Mouse (Mus musculus): Measurements from ENCODE around the gene Sh2d2a.
"Not testable (repeated sequence)": the region's sequence is repeated elsewhere in the genome, so short reads cannot be mapped to it uniquely, and the experiment has no call there.

Gene Sh2d2a

DNA sequence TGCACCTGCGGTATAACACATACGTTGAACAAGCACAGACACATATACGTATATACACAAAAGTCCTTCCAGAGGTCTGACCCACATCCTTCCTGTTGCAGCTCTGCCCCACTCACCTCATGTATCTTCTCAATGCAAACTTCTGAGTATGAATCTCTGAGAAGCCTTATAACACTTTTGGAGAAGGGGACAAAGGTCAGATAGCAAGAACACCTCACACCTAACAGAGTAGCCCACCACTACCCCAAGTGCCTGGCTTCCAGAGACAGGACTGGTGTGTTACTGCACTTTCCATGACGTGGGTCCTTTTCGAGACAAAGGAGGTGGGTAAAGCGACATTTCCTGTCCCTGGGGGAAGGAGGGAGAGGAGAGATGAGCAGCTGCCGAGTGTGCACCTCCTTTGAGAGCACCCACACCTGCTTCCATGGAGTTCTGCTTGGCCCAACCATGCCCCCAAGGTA lies at the start of gene Sh2d2a:
Gene Sh2d2a (plus strand): TSS at position 106 of the 461 bp plus-strand sequence.
- DNase-seq = no peak

DNA sequence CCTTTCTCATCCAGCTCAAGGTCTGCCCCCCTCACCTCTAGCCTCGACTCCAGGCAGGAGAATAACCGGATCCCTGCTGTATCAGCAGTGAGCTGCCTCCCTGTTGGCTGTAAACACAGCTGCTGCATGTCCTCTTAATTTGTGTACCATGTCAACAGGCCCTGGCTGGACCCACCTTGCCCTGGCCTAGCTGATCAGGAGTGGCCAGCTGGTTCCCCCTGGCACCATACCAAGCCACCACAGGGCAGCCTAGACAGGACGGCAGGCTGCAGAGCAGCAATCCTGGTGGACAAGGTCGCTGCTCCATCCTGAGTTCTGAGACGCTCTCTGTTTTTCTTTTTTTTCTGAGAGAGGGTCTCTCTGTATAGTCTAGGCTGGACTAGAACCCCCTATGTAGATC lies 44.9 kb upstream of the Sh2d2a start:
- DNase-seq = peak; percentile 30 to 66

DNA sequence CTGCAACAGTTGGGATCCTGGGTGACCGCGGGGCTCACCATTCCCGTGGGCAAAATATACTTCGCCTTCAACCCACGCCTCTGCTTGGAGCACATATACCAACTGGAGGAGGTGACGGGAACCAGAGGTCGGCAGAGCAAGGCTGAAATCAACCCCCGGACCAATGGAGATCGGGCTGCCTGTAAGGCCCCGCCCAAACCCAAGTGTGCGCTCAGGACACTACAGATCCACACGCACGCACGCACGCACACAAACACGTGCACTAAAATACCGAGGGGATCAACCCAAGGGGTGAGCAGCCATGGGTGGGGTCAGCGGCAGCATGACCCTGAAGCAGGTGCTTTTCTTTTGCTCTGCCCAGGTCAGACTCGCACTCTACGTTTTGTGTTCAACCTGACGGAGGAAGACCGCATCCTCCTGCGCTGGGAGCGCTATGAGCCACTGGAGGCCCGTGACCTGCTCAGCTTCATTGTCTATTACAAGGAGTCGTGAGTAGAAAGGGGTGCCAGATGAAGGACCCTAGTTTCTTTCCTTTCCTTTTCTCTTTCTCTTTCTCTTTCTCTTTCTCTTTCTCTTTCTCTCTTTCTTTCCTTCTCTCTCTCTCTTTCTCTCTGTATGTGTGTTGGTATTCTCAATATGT lies 42.4 kb upstream of the Sh2d2a start:
- no peak for DNase-seq

GRCm38 (mm10) chr3:87809322-87809962 lies 37.1 kb upstream of the Sh2d2a start:
- DNase-seq = peak in 1 of 2 experiments; percentile 59

GRCm38 (mm10) chr3:87811297-87811696 lies 35.3 kb upstream of the Sh2d2a start:
- no peak for DNase-seq

- no peak for DNase-seq
Observed at GRCm38 (mm10) chr3:87812413-87812812, 34.1 kb upstream of the Sh2d2a start.

DNA sequence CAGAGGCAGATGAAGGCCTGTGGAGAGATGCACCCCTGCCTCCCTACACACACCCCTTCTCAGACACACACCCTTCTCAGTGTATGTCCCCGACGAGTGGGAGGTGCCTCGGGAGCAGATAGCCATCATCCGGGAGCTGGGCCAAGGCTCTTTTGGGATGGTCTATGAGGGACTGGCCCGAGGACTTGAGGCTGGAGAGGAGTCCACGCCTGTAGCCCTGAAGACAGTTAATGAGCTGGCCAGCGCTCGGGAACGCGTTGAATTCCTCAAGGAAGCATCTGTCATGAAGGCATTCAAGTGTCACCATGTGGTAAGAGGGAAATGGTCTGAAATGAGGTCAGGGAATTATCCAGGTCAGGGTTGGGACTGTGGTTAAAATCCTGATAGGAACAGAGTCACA lies 33.7 kb upstream of the Sh2d2a start:
- DNase-seq = peak; percentile 40 to 57

DNA sequence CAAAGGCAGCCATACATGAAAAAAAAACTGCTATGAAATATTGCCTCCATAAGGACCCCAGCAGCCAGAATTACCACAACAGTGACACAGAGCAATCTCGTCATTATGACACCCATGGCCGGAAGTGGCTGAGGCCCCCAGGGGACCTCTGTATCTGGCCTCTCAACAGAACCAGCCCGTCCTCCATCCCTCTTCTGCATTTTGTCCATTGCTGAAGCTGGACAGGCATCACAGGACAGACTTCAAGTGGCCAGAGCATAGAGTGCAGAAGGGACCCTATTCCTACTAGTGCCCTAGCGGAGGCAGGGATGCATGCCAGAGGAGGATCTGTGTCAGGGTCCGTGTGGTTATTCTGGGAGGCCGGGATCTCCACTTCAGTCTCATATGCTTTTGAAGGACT lies 30.4 kb upstream of the Sh2d2a start:
- peak in 1 of 2 experiments; percentile 14 for DNase-seq

DNA sequence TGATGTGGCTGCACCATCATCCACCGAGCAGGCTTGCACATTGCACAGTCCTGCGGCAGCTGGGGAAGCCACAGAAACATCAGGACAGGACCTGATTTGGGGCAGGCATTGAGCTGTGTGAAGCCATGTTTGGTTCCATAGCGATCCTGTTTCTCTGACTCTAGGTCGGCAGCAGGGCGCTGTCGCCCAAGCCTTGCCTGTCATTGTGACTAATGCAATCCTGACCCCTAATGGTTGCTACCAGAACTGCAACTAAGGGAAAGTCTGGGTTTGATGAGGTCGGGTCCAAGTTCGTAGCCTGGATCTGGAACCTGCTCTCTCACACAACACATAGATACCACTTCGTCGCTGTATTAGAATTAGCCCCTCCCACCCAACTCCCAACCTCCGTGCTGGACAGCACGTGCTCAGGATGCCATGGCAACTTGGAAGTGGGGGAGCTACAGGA lies 29.9 kb upstream of the Sh2d2a start:
- peak; percentile 81 to 92 for DNase-seq

DNA sequence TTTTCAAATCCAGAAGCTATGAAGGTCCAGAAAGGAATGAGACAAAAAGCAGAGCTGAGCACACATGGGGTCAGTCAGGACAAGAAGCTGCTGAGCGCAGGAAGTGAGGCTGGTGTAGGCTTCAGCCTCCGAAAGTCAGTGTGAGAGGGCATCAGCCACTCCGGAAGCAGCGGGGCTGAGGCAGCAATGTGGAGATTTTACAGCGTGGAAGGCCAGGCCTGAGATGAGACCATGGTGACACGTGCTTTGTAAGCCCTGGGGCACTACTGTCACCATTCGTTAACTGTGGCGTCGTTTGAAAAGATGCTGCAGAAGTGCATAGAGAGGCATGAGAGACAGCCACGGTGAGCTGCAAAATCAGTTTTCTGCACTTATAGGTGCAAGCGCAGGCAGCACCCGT lies 28.3 kb upstream of the Sh2d2a start:
- DNase-seq = no peak

DNA sequence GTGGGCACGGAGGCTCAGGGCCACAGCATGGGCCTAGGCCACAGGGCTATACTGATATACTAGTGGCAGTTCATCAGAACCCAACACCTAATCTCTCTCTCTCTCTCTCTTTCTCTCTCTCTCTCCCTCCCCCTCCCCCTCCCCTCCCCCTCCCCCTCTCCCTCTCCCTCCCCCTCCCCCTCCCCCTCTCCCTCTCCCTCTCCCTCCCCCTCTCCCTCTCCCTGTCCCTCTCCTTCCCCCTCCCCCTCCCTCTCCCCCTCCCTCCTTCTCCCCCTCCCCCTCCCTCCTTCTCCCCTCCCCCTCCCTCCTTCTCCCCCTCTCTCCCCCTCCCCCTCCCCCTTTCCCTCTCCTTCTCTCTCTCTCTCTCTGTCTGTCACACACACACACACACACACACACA lies 22.3 kb upstream of the Sh2d2a start, which contains the start of gene Pear1:
Gene Pear1 (minus strand): TSS at position 101 of the 400 bp plus-strand sequence.
- not testable (repeated sequence) for DNase-seq

DNA sequence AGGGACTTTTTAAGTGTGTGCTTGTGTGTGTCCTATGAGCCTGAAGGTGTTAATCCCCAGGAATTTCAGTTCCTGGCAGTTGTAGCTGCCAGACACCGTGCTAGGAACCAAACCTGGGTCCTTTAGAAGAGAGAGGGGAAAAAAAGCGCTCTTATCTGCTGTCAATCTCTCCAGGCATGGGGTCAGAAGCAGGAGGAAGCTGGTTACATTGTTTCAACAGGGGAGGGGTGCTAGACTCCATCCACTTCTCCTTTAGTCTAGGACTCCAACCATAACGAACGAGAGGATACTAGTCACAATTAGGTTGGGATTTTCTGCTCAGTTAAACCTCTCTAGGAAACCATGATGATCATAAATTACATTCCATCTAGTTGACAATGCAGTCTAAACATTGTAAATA lies 18.1 kb upstream of the Sh2d2a start:
- no peak for DNase-seq

DNA sequence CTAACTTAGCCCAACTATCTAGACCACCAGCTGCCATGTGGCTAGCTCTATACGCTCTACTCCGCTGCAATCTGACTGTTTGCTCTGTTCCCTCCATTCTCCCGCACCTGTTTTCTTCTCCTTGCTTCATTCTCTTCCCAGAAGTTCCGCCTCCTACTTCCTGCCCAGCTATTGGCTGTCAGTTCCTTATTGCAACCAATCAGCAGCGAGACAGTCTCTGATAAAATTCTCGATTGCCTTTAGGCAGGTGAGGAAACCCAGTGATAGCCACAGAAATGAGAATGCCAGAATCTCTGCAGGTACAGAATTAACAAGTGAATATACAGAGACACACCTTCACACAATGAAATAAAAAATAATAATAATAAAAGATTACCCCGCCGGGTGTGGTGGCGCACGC lies 17.5 kb upstream of the Sh2d2a start:
- DNase-seq = no peak

DNA sequence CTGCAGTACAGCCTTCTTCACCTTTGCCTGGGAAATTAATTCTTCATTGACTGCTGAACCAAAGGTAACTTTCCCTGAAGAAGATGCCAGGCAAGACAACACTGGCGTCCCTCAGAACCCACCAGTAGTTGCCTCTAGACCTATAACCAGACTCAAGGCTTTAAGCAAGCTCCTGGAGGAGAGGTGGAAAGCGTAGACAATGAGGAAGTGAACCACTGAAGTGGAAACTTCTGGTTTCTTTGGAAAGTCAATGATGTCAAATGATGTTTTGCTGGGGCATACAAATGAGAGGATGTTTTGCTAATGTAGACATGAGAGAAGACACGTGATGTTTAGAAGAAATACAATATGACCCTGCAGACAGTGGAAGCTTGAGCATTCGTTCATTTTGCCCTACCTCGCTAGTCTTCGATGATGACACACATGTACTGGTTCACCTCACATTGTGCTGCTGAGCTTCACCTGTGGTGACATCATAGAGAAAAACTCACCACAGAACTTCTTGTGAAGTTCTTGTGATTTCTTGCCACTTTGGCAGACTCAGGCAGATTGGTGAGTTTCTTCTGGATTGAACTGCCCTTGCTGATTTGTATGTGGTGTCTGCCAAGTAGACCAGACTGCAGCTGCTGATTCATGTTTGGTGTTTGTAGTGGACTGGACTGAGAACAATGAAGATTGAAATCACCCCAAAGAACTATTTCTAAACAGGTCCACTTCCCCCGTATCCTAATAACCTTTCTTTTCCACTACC lies 14.3 kb upstream of the Sh2d2a start:
- DNase-seq = no peak

GRCm38 (mm10) chr3:87833482-87833881 lies 13.1 kb upstream of the Sh2d2a start:
- peak in 1 of 2 experiments; percentile 47 for DNase-seq

DNA sequence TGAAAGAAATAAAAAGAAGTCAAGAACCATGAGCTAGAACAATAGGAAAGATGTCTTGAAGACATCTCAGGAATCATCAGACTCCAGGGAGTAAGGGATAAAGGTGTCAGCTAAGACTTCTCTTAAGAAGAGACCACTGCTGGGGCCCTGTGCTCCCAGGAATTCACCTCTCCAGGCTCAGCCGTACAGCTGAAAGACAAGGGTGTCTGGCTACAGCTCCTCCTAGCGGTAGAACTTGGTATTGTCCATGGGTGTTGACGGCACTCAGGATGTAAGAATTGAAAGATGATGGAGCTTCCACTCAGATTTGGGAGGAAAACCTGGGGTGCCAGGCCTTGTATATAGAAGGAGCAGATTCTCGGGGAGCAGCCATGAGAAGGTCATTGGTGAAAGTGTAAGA lies 7.9 kb upstream of the Sh2d2a start:
- peak; percentile 70 to 90 for DNase-seq

- no peak for DNase-seq
Observed at GRCm38 (mm10) chr3:87840858-87841257, 5.7 kb upstream of the Sh2d2a start.

DNA sequence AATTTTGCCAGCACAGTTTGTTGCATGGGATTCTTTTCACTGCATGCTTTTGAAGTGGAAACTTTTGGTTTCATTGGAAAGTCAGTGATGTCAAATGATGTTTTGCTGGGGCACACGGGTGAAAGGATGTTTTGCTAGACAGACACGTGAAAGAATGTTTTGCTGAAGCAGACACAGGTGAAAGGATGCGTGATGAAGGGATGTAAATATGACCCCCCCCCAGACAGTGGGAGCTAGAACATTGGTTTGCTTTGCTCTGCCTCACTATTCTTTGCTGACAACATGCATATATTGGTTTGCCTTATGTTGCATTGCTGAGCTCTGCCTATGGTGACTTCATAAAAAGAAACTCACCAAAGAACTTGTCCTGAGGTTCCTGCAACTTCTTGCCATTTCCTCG lies 1.6 kb upstream of the Sh2d2a start:
- no peak for DNase-seq

DNA sequence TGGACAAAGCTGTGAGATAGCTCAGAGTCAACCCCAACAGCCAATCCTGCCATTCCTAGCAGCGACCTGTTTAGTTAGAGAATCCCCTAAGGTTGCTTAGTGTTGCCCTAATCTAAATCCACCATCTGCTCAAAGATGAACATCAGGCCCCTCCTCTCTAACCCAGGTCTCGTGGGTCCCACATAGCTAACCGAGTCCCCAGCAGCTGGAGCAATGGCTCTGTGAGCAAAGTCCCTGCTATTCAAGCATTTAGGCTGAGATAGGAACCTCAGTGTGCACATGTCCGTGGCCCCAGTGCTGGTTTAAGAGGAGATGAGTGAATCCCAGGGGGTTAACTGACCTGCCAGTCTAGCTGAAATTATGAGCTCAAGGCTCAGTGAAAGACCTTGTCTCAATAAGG lies 369 bp upstream of the Sh2d2a start:
- no peak for DNase-seq

GRCm38 (mm10) chr3:87847680-87848079 lies 1.1 kb downstream of the Sh2d2a start:
- no peak for DNase-seq

GRCm38 (mm10) chr3:87849117-87849516 lies 2.6 kb downstream of the Sh2d2a start:
- DNase-seq = no peak

DNA sequence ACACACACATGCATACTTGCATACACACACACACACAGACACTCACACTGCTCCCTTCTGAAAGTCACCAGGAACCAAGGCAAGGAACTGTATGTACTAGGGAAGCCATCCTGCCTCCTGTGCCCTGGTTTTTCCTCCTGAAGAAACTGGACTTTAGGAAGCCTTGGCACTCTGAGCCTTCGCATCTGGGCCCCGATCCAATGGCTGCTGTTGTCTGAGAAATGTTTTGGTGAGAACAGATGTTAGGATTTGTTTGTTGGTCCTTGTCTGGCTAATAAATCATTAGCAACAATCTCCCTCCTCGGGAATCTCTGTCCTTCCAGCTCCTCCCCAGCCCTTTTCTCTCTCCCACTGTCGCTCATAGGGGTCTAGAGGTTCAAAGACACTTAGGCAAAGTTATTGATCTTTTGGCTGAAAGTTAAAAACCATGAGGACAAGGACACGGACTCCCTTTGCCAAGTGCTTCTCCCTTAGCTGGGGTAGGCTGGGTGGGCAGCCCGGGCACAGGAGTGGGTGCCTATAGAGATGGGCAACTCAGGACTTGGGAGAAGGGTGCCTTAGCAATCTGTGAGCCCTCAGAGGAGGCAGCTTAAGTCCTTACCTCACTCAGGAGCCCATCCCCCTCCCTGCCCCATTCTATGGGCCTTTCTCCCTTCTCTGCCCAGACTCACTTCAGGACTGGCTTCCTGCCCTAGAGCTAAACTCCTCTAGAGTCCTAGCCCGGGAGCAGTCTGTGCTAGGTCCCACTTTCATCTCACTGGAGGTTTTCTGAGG lies 8.4 kb downstream of the Sh2d2a start:
- DNase-seq = peak; percentile 60 to 63

GRCm38 (mm10) chr3:87855936-87856335 lies 9.4 kb downstream of the Sh2d2a start:
- no peak for DNase-seq
